Mouse (Mus musculus) macrophage (primary cell): ENCODE results near the gene Gm17783. TPM values are rescaled to one million over a fixed set of nuclear protein-coding genes. Genes with fewer than 3 reads are reported as not detected.
"Not testable (repeated sequence)": the region's sequence is repeated elsewhere in the genome, so short reads cannot be mapped to it uniquely, and the experiment has no call there.

Source experiments
- H3K27ac ChIP-seq: fragments of 350-480 bp; formaldehyde crosslinking; 2 replicates; pipeline ENCODE4 v1.9.0; 2021
- H3K36me3 ChIP-seq: fragments of 350-480 bp; formaldehyde crosslinking; 2 replicates; pipeline ENCODE4 v1.9.0; 2021; ENCODE audit errors: inconsistent target
- H3K4me3 ChIP-seq: fragments of 350-480 bp; formaldehyde crosslinking; 2 replicates; pipeline ENCODE4 v1.9.0; 2021; ENCODE audit errors: inconsistent target
- H3K79me2 ChIP-seq: fragments of 350-480 bp; formaldehyde crosslinking; 2 replicates; pipeline ENCODE4 v1.9.0; 2021; ENCODE audit errors: inconsistent target
- WGBS: methylation state at CpG from one replicate; pipeline ENCODE4 v1.1.7; 2026; ENCODE audit warnings: inconsistent platforms; ENCODE audit not compliant: missing documents; 5-methylcytosine and 5-hydroxymethylcytosine counted together
- polyA plus RNA-seq: library from polyadenylated mRNA; stranded (reverse); fragments of 250-400 nt; gene quantifications from 3 replicates; pipeline ENCODE4 v1.2.4, GENCODE M21; 2018; ENCODE audit warnings: inconsistent platforms
- total RNA-seq, 78 experiments: library from RNA; depleted of rRNA; stranded (reverse); fragments of 250-400 nt; gene quantifications; 1 replicate in 9 of 78; 2 replicates in 24 of 78; 3 replicates in 43 of 78; 4 replicates in 2 of 78; pipeline ENCODE4 v1.2.4; 2018; ENCODE audit warnings: inconsistent platforms in 56 of 78

Gene Gm17783
- total RNA-seq (2018; cell fraction: chromatin; rRNA removed): not detected
- not detected for total RNA-seq (2018; cell fraction: cytosol; rRNA removed)
- total RNA-seq (2018; cell fraction: nucleus; rRNA removed): not detected
- polyA plus RNA-seq: not detected in 3 replicates

DNA sequence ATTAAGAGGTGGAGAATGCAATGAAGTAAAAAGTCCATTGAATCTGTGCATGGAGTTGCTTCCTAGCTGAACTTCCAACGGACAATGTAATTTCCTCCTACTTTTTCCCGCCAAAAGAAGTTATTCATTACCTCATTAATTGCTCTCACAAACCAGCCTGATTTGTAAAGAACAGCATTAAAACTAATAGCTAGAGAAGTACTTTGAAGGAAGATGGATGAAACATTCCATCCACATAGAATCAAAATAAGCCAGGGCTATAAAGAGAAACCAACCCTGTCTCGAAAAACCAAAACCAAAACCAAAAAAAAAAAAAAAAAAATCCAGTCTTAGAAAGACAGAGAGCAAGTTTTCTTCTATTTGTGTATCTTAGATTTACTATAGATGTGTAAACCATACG lies at the start of gene Gm17783:
TSS of gene Gm17783 (minus strand) at position 101 of the 400 bp plus-strand sequence.
- Histone ChIP-seq H3K79me2 (no peaks in the 10 kb centered on the region), H3K4me3 (no peak within 1 kb of the TSS), H3K27ac (no peak within 1 kb of the TSS), H3K36me3 (no peaks in the 10 kb centered on the region)
- 73% methylated on average over 4 of the region's 4 CpGs for WGBS

DNA sequence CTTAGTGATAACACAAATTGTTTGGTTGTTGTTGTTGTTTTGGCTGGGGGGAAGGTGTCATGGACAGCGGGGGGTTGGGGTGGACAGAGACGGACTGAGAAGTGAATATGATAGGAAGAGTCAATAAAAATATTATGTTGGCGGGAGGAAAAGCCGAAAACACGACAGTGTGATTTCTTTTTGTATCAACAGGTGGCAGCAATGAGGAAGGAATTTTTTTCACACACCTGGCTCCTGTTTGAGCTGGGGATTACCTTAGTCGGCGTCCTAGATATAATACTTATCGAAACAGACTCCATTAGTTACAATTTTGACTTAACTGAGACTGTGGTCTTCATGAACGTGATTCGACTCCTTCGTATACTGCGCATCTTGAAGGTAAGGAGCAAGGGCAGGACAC lies 48.0 kb upstream of the Gm17783 start:
- no peak overlapping the region for H3K4me3 ChIP-seq
- no peaks in the 10 kb centered on the region for H3K79me2 ChIP-seq
- no peak overlapping the region for H3K27ac ChIP-seq
- no peaks in the 10 kb centered on the region for H3K36me3 ChIP-seq
- WGBS: 54% methylated on average over 12 of the region's 12 CpGs

DNA sequence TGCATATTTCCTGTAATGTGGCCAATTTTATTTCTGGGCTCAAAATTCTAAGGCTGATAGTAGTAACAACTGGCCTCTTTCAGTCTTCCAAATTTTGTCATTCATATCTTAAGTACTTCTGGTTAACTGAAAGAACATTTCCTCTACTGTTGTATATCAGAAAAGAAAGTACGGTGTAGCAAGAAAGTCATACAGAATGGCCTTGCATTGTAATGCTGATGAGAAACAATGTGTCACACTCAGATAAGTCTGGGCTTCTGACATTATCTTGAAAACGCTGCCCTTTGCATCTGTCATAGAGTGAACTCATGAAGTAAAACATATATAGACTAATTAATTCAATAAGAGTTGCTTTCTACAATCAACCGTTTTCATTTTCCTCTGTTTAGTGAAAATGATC lies 40.5 kb upstream of the Gm17783 start:
- Histone ChIP-seq H3K4me3 (no peak overlapping the region), H3K36me3 (no peaks in the 10 kb centered on the region), H3K27ac (no peak overlapping the region), H3K79me2 (no peaks in the 10 kb centered on the region)
- WGBS: 98% methylated on average over 3 of the region's 3 CpGs

DNA sequence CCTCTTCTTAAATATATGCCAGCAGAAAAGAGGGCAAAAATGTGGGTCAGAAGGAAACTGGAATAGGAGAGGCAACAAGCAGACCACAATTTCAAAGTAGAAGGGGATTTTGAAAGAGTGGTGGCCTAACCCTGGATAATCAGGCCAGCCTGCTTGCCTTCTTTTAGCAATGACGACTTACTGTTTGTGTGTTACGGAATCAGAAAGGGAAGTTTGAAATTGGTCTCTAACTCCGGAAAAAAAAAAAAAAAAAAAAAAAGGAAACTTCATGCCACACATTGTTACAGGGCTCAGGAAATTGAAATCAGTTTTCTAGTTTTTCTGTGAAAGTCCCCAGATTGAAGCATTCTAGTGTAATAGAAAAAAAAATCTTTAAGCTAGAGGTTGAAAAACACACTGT lies 29.9 kb upstream of the Gm17783 start:
- H3K4me3 ChIP-seq: no peak overlapping the region
- no peak overlapping the region for H3K27ac ChIP-seq
- WGBS: 0% methylated on average over 3 of the region's 3 CpGs
- no peaks in the 10 kb centered on the region for H3K36me3 ChIP-seq
- no peaks in the 10 kb centered on the region for H3K79me2 ChIP-seq

DNA sequence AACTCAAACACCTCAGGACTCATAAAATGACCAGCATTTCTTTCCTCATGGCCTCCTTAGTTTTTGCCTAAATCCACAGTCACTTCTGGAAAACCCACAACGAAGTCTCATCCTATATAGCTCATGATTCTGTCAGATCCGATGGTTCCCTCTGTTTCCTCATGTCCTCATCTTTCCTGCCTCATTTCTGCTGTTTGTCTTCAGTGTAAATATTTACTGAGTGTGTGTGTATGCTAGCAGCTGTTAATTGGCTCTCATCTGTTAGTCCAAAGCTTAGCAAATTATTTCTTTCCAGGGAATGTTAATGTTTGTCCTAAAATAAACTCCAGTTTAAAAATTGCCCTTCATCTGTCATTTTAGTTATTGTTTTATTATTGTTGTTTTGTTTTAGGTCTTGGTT lies 19.7 kb upstream of the Gm17783 start:
- Histone ChIP-seq H3K4me3 (no peak overlapping the region), H3K27ac (no peak overlapping the region), H3K79me2 (no peaks in the 10 kb centered on the region), H3K36me3 (no peaks in the 10 kb centered on the region)
- 89% methylated on average over 2 of the region's 2 CpGs for WGBS

DNA sequence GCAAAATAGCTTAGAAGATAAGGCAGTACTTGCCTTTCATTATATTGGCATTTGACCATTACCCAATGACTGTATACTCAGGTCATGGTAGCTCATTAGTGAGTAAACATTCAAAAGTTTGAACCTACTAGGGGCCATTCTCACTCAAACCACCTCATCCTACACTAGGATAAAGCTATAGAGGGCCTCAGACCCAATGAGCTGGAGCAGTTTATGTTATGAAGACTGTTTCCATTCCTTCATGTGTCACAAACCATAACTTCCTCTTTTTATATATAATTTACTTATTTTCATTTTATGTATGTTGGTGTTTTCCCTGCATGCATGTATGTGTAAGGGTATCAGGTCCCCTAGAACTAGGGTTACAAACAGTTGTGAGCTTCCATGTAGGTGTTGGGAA lies 16.1 kb upstream of the Gm17783 start:
- no peaks in the 10 kb centered on the region for H3K79me2 ChIP-seq
- H3K36me3 ChIP-seq: no peaks in the 10 kb centered on the region
- no peak overlapping the region for H3K4me3 ChIP-seq
- no peak overlapping the region for H3K27ac ChIP-seq

DNA sequence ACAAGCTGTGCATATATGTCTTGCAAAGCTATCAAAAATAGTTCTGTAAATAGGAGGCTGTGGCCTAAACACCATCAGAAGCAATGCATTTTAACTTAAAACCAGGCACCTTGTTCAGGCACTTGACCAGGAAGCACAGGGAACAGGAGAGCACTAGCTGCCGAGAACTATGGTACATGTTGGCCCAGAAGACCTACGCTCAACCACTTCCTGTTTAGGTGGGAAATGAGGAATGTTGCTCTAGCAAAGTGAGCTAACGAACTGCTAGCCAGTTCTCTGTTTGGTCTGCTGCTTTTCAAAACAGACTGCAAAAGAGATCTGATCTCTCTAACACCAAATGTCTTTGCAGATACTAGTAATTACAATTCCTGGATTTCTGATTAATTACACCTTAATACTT lies 12.5 kb upstream of the Gm17783 start:
- H3K4me3 ChIP-seq: no peak overlapping the region
- H3K27ac ChIP-seq: no peak overlapping the region
- no peaks in the 10 kb centered on the region for H3K36me3 ChIP-seq
- 32% methylated on average over 3 of the region's 3 CpGs for WGBS
- no peaks in the 10 kb centered on the region for H3K79me2 ChIP-seq

DNA sequence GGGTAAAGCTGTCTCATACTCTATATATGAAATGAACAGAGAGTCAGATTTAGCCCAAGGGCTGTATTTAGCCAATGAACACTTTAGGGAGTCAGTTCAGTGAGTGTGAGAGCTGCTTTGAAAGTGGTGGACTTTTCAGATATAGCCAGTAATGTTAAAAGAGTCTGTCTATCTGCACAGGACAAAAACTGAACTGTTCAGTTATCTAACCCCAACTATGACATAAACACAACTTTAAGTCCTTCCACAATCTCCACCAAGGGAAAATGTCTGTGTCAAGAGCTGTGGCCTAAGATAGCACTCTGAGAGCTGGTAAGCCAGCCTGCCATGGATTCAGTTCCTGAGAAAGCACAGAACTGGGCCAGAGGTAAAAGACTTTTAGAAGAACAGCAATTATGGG lies 10.3 kb upstream of the Gm17783 start:
- H3K36me3 ChIP-seq: no peaks in the 10 kb centered on the region
- no peak overlapping the region for H3K27ac ChIP-seq
- H3K4me3 ChIP-seq: no peak overlapping the region
- no peaks in the 10 kb centered on the region for H3K79me2 ChIP-seq

DNA sequence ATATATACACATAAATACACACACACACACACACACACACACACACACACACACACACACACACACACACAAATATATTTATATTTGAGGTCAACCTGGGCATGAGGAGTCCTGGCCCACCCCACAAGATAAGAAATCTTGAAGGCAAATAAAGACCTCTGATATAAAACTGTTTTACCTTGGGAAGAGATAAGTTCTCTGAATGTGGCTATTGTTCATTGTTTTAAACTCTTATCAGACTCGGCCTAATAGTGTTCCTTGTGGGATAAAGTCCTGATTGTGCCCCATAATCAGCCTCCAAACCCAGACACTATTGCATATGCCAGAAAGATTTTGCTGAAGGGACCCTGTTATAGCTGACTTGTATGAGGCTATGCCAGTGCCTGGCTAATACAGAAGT lies 6.5 kb upstream of the Gm17783 start:
- H3K4me3 ChIP-seq, H3K36me3 ChIP-seq, H3K79me2 ChIP-seq, H3K27ac ChIP-seq: not testable (repeated sequence)
- WGBS: 94% methylated on average over 1 of the region's 1 CpGs

DNA sequence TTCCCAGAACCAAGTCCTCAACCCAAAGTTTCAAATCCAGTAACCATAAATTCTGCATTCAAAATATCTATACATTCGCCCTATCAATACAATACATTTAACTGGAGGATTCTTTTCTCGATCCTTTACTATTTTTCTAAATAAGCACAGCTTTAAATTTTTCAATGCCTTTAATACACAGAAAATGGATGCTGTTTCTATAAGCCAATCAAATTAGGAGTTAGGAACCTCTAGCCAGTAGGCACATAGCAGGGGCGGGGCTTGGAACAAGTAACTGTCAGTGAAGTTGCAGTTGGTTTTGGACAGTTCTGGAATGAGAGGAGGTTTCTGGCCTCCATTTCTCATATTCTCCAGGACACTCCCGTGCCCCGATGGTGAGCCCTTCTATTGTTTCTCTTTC lies 3.2 kb upstream of the Gm17783 start, which contains the start of gene Slc9c1:
TSS of gene Slc9c1 (plus strand) at position 301 of the 400 bp plus-strand sequence.
- Histone ChIP-seq H3K27ac (no peak within 1 kb of the TSS), H3K4me3 (no peak within 1 kb of the TSS), H3K36me3 (no peaks in the 10 kb centered on the region), H3K79me2 (no peaks in the 10 kb centered on the region)
- 97% methylated on average over 3 of the region's 5 CpGs for WGBS

DNA sequence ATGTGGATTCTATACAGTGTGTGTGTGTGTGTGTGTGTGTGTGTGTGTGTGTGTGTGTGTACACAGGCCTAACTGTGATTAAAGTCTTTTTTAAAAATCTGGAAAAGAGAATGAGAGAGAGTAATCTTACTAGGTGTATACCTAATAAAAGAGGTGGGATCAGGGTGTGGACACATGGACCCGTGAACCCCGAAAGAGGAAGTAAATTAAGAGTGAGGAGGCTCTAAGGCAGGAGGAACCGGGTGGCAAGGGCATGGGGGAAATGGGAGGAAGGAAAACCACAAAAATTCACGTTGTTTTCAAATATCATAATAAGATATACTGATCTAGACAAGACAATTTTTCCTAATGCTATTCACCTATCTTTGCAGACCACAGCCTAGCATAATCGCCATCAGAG lies 6.3 kb downstream of the Gm17783 start:
- WGBS: 6% methylated on average over 5 of the region's 5 CpGs
- H3K36me3 ChIP-seq: no peaks in the 10 kb centered on the region
- H3K27ac ChIP-seq: no peak overlapping the region
- H3K4me3 ChIP-seq: no peak overlapping the region
- H3K79me2 ChIP-seq: no peaks in the 10 kb centered on the region

DNA sequence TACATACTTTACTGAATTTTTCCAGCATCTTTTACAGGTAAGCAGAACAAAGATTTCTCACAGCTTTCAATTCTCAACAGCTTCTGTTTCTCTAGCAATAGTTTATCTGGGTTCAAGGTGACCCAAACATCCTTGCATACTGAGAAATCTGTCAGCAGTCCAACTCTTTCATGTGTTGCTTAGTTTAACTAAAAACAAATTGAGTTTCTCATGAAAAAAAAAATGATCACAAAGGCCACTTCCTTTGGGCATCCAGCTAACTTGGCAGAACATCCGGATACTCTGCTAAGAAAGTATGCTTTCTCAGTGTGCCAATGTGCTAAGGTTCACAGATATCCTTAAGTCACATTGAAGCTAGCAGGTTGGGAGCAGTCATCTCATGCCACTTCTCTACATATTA lies 36.5 kb downstream of the Gm17783 start:
- Histone ChIP-seq H3K79me2 (no peaks in the 10 kb centered on the region), H3K4me3 (no peak overlapping the region), H3K36me3 (no peaks in the 10 kb centered on the region), H3K27ac (no peak overlapping the region)
- 100% methylated on average over 1 of the region's 1 CpGs for WGBS

DNA sequence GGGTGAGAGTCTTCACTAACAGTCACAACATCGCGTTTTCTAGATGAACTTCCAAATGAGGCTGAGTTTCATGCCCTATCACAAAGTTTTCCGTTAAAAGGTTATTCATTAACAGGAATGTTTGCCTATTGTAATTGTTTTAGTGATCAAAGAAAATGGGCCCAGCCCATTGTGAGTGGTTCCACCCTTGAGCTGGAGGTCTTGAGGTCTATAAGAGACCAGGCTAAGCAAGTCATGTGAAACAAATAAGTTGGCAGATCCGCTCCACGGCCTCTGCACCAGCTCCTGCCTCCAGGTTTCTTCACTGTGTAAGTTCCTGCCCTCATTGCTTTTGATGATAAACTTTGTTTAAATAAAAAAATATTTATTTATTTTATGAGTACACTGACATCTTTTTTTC lies 38.9 kb downstream of the Gm17783 start, which contains the start of gene Gm609:
TSS of gene Gm609 (minus strand) at position 43 of the 400 bp plus-strand sequence.
- H3K27ac ChIP-seq: no peak within 1 kb of the TSS
- H3K36me3 ChIP-seq: no peaks in the 10 kb centered on the region
- 92% methylated on average over 5 of the region's 5 CpGs for WGBS
- H3K79me2 ChIP-seq: no peaks in the 10 kb centered on the region
- H3K4me3 ChIP-seq: no peak within 1 kb of the TSS

DNA sequence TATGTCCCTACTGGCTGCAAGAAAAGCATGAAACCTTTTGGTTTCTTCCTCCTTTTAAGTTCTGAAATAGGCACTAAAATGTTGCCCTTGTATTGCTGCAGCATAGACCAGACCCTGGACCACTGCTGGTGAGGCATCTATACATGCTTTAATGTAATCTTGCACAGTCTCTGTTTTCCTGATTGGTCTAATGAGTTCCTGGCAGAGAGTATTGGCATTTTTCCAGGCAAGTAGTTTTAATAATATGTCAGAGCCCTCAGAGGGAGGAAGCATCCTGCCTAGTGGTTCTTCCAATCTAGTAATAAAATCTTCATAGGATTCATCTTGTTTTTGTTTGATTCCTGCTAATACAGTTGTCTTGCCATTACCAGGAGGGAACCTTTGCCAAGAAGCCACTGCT lies 54.9 kb downstream of the Gm17783 start:
- no peaks in the 10 kb centered on the region for H3K79me2 ChIP-seq
- no peak overlapping the region for H3K4me3 ChIP-seq
- no peaks in the 10 kb centered on the region for H3K36me3 ChIP-seq
- H3K27ac ChIP-seq: no peak overlapping the region

DNA sequence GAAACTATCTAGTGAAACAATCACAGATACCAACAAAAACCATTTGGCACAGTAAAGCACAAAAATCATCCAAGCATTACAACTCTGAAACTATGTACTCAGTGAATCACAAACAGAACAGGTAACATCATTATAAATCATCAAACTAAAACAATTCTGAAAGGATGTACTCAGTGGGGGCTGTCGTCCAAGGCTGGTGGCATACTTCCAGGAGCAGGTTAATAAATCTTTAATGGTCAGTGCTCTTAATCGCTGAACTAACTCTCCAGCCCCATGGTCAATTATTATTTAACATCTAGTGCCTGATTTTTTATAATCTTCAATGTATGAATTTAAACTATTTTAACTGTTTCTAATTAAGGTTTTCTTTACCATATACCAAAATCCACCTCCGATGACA lies 60.0 kb downstream of the Gm17783 start:
- WGBS: 79% methylated on average over 2 of the region's 3 CpGs
- not testable (repeated sequence) for H3K36me3 ChIP-seq, H3K4me3 ChIP-seq, H3K79me2 ChIP-seq, H3K27ac ChIP-seq
